Mouse (Mus musculus) c-Kit-positive CD71-positive TER-119-positive erythroid progenitor cells, embryonic 14.5 days (primary cell): ENCODE results near the gene Teddm1a.

ENCODE experiments used
- DNase-seq: peaks from one replicate; pipeline ENCODE4 v3.0.0-alpha.2; 2013; ENCODE audit warnings: low spot score

Teddm1a gene

DNA sequence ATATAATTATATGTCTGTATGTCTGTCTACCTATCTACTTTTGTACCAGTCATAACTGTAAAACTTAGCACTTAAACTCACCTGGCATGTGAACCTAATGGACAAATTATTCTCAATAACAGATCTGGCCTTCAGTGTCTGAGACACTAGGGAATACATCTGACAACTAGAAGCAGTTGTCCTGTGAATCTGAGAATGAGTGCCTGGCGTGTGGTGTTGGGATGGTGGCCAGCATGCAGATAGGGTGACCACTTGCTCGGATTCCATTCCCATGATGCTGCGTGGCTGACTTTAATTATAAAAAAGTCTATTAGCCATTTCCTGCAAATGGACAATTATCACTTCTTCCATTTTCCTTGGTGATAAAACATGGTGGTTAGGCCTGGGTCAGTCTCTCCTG, 14.3 kb downstream of the Teddm1a start:
- DNase-seq = no peak

DNA sequence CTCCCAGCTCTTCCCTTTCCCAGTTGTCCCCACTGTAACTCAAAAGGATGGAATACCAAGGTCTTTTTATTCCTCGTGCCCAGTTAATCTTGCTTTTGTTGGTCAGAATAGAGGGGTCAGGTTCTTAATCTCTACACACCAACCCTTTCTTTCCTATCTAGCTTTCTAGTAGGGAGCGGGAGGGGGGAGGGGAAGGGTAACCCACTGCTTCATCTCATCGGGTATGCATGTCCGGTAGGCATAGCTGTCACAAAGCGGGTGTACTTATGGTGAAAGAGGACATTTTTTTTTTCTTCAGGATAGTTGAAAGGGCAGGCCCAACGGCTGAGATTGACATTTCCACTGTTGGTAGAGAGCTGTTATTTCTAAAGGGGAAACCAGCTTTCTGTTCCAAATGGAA, 16.7 kb downstream of the Teddm1a start:
- DNase-seq = no peak

DNA sequence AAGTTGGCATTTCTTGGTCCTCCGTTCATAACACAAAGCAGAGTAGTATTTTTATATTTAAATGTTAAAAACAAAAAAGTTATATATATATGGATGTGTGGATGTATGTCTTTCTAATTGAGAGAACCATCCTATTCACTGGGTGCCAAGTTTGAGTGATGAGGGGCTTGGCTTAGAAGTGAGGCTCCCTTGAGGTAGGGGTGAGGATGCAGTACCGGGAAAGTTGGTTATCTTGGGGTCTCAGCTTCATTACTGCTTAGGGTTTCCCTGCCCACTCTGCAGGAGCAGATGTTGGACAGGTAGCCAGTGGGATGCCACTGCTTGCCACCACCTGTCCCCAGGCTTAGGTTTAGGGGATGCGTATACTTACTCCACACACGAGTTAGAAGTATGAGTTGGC, 17.2 kb downstream of the Teddm1a start:
- DNase-seq = no peak

DNA sequence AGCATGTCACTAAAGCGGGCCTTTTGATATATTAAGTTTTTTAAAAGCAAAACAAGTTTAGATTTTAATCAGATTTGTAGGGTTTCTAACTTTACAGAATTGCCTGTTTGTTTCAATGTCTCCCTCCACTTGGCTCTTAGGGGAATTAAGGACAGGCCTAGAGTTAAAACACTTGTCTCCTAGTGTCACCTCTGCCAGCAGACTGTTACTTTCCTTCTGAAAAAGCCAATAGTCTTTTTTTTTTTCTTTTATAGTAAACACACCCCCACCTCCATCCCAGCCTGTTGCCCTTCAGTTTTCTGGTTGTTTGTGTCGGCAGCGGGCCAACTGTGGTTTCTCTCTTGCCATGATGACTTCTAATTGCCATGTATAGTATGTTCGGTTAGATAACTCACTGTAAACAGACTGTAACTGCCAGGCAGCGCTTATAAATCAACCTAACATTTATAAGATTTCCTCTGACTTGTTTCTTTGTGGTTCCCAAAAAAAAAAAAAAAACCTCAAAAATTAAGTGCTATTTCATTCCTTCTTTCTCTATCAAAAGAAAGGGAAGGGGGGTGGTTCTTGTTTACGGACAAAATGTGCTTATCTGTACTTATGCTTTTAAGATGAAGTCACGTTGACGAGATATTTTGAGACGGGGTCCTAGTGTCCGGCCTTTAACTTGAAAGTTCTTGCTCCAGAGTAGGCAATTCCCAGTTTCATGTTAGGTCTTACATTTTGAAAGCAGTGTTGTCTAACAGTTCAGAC, 17.8 kb downstream of the Teddm1a start:
- no peak for DNase-seq

DNA sequence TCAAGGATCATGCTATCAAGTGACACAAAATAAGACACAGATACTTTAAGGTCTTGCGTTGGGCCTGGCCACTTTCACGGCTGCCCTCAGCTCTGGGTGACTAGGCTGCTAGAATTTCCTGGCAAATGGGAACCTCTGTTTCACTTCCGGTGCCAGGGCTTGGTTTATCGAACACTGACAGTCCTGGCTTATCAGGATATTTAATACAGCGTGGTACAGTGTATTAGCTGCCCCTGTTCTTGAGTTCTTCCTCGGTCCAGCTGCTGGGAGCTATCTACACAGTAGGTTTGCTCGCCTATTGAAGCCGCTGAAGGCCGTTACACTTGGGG, 18.4 kb downstream of the Teddm1a start:
- DNase-seq = no peak

DNA sequence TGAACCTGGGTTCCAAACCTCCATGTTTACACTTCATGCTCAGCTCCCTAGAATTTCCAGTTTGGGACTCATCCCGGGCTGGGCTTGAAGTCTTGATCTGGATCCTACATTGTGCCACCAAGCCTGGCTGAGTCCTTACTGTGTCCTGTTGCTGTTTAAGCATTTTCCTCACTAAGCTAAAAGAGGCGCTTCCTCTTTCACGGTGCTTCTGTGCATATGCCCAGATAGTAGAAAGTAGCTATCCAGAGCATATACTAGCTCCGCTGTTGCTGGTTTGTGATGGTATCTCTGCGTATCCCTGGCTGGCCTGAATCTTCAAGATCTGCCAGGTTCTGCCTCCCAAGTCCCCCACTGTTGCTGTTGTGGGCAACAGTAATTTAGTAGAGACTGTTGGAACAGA, 18.9 kb downstream of the Teddm1a start:
- DNase-seq = no peak

DNA sequence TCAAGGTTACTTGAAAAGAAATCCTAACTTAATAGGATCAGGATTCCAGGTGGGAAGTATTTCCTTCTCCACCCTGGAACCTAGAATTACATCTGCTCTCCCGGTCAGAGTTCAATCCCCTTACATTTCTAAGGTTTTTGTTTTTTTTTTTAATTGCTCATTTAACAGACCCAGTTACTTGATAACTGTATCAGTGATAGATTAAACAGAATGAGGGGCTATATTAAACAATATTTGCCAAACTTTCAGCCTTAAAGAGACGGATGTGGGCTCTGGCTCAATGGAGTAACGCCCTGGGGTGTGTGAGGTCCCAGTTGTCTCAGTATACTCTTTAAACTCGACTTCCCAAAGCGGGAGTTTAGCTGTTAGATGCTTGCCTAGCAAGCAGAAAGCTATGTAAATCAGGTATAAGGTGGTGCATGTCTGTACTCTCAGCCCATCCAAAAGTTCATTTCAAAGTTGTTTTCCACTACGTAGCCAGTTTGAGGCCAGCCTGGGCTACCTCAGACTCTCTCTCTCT, 19.8 kb downstream of the Teddm1a start:
- DNase-seq = no peak

DNA sequence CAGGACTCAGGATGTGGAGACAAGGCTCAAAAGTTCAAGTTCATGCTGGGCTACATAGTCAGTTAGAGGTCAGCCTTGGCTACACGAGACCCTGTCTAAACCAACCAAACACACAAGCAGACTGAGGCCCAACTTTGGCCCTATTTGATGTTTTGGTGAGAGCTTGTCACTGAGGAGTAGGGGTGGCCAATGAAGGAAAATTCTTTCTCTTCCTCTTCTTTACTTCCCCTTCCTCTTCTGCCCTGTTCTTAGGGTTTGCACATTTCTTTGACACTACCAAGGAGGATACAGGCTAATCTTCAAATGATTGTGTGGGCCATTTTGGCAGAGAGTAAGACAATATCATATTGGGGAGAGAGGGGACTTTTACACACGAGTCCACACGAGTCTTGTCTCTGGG, 22.3 kb downstream of the Teddm1a start:
- no peak for DNase-seq

DNA sequence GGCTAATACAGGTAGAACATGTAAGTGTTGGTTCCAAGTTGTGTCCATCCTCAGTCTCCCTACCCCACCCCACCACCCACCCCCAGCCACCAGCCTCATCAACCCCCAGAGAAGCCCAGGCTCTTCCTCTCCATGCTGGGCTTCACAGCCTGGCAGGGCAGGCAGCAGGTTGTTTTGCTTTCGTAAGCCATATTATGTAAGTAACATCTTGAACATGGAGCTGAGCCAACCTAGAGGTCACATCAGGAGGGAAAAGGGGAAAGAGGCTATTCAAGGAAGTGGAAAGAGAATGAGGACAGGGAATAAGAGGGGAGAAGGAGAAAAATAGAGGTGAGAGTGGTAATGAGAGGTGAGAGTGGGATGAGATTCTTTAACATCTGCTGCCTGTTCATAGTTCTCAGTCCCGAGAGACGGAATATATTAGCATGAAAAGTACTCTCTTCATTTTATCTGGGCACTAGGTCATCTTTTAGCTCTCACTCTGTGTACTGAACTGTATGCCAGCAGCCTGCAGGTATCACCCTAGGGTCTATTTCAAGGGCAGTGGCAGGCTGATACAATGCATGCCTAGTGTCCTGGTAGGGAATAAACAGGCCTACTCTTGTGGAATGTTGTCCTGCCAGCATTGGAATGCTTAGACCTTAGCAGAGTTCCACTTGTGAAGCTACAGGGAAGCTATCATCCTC, 27.1 kb downstream of the Teddm1a start:
- no peak for DNase-seq

DNA sequence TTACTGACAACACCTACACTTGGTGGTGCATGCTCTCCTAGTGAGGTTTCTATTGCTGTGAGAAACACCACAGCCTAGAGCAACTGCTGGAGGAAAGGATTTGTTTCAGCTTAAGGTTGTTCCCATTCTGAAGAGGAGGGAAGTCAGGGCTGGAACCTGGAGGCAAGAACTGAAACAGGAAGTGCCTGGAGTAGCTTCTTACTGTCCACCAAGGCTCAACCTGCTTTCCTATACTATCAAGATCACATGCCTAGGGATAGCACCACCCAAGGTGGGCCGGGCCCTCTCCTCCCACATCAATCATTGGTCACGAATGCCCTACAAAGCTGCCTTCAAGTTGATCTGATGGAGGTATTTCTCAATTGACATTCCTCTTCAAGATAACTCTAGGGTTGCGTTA, 30.1 kb downstream of the Teddm1a start:
- no peak for DNase-seq

DNA sequence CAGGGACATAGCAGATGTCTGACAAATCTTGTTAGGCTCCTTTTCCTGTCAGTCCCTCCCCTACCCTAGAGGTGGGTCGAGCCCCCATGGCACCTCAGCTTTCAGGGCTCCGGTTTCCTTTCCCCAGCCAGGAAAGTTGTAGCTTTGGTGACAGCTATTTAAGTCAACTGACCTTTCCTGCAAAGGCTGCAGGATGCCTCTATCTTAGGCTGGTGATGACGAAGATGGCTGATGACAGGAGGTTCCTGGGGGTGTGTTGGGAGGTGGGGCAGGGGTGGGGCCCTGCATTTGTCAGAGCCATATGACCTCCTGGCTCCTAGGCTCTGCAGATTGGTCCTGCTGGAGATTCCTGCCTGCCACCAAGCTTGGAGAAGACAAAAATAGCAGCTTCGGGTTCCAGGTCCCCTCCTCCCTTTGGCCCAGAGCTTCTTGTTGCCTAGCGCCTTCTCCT, 31.1 kb downstream of the Teddm1a start:
- no peak for DNase-seq

DNA sequence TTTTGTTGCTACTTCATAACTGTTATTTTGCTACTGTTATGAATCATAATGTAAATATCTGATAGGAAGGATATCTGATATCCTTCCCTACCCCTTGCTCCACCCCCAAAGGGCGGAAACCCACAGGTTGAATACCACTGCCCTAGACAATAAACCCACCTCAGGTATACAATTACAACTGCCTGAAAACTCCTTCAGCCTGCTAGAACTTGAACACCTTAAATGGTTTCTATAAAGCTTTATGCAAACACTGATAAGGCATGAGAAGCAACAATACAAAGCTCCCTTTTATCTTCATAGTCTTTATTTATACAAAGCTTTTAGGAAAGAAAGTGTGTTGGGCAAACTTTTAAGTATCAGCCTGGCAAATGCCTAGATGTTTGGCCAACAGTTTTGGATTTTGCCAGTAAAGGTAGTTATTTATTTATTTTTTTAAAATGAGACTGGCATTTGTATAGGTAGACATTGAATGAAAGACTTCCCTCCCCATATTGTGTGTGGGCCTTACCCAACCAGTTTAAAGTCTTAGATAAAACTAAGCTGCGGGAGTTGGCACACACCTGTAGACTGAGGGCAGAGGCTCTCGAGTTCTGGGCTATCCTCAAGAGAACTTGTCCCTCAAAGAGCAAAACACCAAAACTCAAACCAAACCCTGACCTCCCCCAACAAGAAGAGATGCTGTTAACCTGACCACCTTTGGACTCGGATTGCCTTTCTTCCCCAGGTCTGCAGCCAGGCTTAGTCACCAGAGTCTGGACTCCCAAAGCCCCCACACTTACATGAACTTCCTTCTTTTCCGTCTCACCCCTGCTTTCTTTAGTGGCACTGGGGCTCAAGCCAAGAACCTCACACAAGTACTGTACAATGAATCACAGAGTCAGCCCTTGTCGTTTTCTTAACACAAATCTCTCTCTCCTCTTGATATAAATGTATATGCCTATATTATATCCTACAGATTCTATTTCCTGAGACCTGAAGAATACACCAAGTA, 33.1 kb downstream of the Teddm1a start:
- DNase-seq = no peak

DNA sequence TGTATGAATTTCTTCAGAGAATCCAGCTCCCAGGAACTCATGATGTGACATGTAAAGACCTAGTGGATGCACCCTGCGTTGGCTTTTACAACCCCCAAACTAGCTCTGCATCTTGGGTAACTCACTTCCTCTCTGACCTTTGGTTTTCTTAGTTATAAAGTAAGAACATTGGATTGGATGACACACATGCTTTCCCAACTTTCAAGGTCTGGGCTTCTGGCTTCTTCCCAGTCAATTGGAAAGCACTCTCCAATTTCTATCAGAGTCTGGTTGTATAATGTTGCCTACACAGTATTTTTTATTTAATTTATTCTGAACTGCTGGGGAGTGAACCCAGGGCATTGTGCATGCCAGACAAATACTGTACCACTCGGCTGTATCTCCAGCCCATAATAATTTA, 38.9 kb downstream of the Teddm1a start:
- no peak for DNase-seq

DNA sequence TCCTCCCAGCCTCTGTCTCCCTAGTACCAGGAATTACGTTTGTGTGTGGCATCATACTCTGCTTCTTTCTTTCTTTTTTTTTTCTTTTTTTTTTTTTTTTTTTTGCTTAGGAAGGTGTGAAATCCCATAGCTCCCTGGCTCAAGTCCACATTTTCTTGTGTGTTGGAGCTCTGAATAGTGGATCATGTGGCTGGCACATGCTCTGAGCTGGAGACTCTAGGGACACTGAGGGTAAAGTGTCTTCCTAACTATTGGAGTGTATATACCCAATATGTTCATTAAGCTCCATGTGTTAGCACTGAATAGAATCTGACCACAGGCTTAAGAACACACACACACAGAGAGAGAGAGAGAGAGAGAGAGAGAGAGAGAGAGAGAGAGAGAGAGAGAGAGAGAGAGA, 42.2 kb downstream of the Teddm1a start:
- DNase-seq = no peak

DNA sequence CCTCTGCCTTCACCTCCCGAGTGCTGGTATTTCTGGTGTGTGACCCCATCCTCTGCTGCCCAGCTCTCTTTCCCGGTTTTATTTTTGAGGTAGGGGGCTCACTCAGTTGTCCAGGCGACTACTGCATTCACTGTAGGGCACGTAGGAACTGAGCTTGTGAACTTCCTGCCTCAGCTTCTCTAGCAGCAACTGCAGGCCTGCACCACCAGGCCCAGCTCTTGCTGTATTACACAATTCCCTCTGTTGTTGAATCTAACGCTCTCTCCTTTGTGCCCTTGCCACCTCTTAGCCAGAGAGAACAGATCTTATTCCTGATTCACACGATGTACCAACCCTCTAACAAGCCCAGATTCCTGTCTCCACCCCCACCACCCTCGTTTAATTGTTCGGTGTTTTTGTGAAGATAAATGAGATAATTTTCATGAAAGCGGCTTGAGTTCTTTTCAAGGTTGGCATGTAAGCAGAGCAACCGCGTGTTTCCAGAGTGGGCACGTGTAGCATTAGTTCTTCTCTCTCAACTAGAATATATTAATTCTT, 44.4 kb downstream of the Teddm1a start:
- no peak for DNase-seq

DNA sequence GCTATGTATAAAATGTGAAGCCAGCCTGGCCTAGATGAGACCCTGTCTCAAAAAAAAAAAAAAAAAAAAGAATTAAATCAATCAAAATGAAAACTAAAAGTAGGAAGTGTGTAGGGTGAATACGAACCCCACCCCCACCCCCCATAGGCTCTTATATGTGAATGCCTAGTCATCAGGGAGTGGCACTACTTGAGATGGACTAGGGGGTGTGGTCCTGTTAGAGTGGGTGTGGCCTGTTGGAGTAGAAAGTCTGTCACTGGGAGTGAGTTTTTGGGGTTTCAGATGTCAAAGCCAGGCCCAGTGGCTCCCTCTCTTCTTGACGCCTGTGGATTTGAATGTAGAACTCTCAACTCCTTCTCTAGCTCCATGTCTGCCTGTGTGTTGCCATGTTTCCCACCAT, 45.5 kb downstream of the Teddm1a start:
- no peak for DNase-seq

DNA sequence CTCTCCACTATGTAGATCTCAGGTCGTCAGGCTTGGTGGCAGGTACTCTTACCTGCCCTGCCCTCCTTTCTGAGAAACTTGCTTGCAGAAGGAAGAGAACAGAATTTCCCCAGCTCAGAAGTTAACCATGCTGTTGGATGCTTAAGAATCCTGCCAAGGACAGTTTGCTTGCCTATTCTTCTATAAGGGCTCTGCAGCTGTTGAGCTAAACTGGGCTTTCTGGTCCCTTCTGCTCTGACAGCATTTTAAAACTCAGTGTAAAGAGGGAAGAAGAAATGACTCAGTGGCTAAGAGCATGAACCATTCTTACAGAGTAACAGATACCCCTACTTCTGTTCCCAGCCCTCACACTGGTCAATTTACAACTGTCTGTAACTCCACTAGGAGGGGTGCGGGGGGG, 49.4 kb downstream of the Teddm1a start:
- no peak for DNase-seq
